Mouse (Mus musculus): ENCODE measurements at regions not wholly inside any gene's neighbourhood (a gene's known extent, or its start where the extent isn't known, plus 50 kb on each side); places are given as distances from the start of the nearest gene placed in this dataset.
"Not testable (repeated sequence)": the region's sequence is repeated elsewhere in the genome, so short reads cannot be mapped to it uniquely, and the experiment has no call there.

GRCm38 (mm10) chr14:52972207-52973003 lies 476.9 kb upstream of the Olfr1507 start:
- not testable (repeated sequence) for DNase-seq

DNA sequence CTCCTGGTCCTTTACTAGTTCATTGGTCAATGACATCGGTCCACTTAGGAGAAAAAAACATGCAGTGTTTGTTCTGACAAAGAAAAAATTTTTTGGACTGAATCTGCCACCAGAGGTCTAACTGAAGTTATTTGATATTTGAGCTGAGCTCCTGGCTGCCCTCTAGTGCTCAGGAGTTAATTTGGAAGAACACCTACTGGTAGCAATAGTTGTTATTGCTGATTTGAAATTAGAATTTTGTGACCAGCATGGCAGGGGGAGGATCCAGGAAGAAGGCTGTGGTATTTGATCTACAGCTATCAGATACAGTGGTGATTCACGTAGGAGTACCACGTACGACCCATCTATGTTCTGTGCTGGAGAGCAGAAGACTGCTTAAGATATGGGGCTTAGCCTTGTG lies 466.6 kb upstream of the Olfr1507 start:
- DNase-seq = not testable (repeated sequence)

DNA sequence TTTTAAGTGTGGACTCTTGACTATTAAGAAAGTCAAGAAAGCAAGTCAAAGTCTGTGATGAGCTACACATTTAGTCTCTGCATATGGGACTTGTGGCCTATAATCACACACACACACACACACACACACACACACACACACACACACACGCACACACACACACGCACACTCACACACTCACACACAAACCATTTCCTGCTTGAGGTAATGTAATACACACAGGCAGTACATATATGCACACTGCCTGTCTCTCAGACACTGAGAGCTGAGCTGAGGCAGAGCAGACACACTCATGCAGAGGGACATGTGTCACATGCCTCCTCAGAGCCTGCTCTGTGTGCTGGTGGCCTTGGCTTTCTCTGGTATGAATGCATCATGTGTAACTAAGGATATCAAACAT lies 461.0 kb upstream of the Olfr1507 start:
- DNase-seq = not testable (repeated sequence)

- DNase-seq = not testable (repeated sequence)
Observed at GRCm38 (mm10) chr14:52944925-52945324, 449.4 kb upstream of the Olfr1507 start.

DNA sequence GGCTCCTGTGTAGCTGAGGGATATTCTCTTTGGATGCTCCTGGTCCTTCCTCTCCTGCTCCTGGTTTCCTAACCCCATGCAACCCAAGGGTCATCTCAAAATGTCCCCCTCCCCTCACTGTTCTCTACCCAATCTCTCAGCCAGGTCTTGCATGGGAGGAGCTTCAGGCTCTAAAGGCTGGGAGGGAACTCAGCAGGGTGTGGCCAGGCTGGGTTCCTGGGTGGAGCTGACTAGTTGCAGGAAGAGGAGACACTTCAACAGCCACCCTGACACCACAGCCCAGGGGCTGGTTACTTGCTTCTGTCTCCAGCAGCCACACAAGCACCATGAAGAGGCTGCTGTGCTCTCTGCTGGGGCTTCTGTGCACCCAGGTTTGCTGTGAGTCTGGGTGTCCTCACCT lies 446.9 kb upstream of the Olfr1507 start:
- DNase-seq = not testable (repeated sequence)

- DNase-seq = not testable (repeated sequence)
Observed at GRCm38 (mm10) chr14:52941747-52942146, 446.2 kb upstream of the Olfr1507 start.

- not testable (repeated sequence) for DNase-seq
Observed at GRCm38 (mm10) chr14:52920138-52920537, 424.6 kb upstream of the Olfr1507 start.

DNA sequence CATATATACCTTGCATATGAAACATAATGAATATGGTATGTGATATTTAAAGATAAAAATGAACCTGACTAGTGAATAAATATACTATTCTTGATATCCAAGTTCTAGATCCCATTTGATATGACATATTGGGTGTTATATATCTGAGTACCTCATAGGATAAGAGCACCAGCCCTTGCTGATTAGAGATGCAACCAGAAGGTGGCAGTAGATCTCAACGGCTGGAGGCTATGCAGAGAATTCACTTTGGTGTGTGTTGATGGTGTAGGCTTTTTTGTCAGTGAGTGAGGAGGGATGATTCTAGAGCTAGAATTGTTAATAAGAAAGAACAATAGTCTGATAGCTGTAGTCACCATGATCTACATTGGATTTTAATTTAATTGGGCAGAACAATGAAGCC lies 418.3 kb upstream of the Olfr1507 start:
- not testable (repeated sequence) for DNase-seq

GRCm38 (mm10) chr14:52899629-52900028 lies 404.1 kb upstream of the Olfr1507 start:
- DNase-seq = not testable (repeated sequence)

DNA sequence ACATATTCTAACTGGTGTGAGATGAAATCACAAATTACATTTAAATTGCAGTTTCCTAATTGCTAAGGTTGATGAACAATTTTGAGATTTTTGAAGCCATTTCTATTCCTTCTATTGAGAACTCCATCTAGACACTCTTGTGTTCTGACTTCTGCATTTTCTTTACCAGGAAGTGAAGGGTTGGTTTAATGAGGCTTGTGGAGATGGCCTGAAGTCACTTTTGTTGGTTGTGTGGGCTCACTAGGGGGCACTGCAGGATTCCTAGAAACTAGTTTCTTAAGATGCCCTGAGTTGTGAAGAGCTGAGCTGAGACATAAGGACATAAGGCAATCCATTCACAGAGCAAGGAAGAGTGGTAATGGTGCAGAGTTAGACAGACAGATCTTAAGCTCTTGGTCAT lies 402.8 kb upstream of the Olfr1507 start:
- not testable (repeated sequence) for DNase-seq

DNA sequence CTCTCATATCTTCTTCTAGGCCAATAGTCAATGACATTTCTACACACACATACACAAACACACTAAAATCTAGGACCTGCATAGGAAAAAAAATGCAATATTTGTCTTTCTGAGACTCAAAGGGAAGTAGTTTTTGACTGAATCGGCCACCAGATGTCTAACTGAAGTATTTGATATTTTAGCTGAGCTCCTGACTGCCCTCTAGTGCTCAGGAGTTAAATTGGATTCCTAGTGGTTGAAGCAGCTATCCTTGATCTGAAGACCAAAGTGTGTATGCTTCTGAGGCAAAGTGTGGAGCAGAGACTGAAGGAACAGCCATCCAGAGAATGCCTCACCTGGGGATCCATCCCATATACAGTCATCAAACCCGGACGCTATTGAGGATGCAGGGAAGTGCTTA lies 384.4 kb upstream of the Olfr1507 start:
- not testable (repeated sequence) for DNase-seq

- not testable (repeated sequence) for DNase-seq
Observed at GRCm38 (mm10) chr14:52863841-52864240, 368.3 kb upstream of the Olfr1507 start.

GRCm38 (mm10) chr14:52863107-52863506 lies 367.6 kb upstream of the Olfr1507 start:
- not testable (repeated sequence) for DNase-seq

DNA sequence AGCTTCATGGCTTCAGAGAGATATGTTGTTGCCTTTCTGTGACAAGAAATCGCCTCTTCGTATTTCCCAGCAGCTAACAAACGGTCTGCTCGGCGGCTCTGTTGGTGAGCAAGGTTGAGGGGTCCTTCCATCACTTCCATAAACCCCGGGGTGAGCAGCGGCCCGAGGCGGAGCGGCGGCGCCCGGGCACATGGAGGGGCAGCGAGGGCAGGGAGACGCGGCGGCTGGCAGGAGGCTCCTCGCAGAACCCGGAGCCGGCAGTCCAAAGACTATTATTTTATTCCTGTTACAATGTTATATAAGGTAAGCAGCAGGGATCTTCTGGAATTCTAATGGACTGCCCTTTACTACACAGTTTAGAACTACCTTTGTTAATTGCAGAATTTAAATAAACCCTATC lies 366.9 kb upstream of the Olfr1507 start:
- DNase-seq = not testable (repeated sequence)

DNA sequence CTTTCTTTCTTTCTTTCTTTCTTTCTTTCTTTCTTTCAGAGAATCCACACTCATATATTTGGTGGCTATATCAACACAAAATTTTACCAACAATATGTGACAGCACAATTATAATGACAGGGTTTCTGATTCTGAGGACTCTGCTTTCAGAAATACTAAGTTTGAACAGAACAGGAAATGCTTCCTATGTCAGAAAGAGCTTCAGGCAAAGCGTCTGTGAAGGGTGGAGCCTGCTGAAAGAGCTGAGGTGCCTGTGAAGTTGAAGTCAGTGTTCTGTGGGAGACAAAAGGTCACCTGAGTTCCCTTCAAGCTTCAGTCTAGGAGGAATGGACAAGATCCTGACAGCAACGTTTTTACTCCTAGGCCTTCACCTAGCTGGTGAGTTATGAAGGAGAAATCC lies 359.8 kb upstream of the Olfr1507 start:
- not testable (repeated sequence) for DNase-seq

GRCm38 (mm10) chr14:52853598-52853997 lies 358.0 kb upstream of the Olfr1507 start:
- not testable (repeated sequence) for DNase-seq

- not testable (repeated sequence) for DNase-seq
Observed at GRCm38 (mm10) chr14:52847970-52848369, 352.4 kb upstream of the Olfr1507 start.

DNA sequence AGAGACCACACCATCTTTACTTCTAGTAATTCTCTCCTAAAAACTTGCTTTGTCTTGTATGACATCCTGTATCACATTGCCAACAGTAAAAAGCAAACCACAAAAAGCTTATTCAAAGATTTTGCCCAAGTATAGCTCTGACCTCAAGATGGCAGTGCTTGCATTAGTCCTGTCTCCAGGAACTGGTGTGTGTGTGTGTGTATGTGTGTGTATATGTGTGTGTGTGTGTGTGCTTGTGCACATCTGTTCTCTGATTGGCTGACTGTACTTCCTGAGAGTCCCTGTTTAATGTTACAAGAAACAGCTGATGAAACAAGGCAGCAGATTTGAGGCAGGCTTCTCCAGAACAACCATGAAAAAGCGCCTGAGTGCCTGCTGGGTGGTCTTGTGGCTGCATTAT lies 328.5 kb upstream of the Olfr1507 start:
- not testable (repeated sequence) for DNase-seq

GRCm38 (mm10) chr14:52821617-52822016 lies 326.1 kb upstream of the Olfr1507 start:
- not testable (repeated sequence) for DNase-seq

DNA sequence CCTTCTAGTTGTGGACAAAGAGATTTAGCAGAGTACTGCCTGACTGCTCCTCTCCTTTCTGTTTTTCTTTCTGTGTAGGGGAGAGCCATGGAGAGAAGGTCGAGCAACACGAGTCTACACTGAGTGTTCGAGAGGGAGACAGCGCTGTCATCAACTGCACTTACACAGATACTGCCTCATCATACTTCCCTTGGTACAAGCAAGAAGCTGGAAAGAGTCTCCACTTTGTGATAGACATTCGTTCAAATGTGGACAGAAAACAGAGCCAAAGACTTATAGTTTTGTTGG lies 315.5 kb upstream of the Olfr1507 start:
- DNase-seq = not testable (repeated sequence)

- peak; percentile 69 for DNase-seq
Observed at GRCm38 (mm10) chr14:52810275-52811127, 315.0 kb upstream of the Olfr1507 start.

DNA sequence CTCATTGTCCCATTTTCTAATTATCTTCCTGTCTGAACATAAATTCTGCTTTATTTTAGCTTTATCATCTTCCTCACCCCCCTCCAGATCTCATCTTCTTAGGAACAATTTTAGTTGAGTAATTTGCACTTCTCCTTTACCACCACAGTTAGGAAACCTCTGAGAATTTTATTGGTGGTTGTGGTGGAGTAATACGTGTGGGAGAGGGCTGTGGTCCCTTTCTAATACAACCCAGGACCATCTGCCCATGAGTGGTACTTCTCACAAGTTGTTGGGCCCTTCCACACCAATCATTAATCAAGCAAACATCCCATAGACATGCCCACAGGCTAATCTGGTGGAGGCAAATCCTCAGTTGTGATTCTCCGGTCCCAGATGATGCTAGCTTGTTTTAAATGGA lies 306.2 kb upstream of the Olfr1507 start:
- DNase-seq = not testable (repeated sequence)

GRCm38 (mm10) chr14:52792600-52792999 lies 297.1 kb upstream of the Olfr1507 start:
- DNase-seq = not testable (repeated sequence)

- DNase-seq = peak; percentile 3
Observed at GRCm38 (mm10) chr14:52791828-52792227, 296.3 kb upstream of the Olfr1507 start.

All from lung, postnatal 36 days (tissue).